Mouse (Mus musculus) right cerebral cortex, postnatal 14 days (tissue): ENCODE data around the gene 1700122O11Rik.
A peak's percentile ranks its signal among the peaks of the same experiment; 100 is the strongest.

ENCODE experiments used
- DNase-seq: peaks from one replicate; pipeline ENCODE4 v3.0.0; 2022

1700122O11Rik gene

GRCm38 (mm10) chr17:48038193-48038592 is at the start of gene 1700122O11Rik:
Gene 1700122O11Rik, minus strand, starts transcription at chr17:48038293.
- no peak for DNase-seq

GRCm38 (mm10) chr17:48080626-48081025 is 42.5 kb upstream of the 1700122O11Rik start:
- DNase-seq, result no peak

GRCm38 (mm10) chr17:48067729-48068128 is 29.6 kb upstream of the 1700122O11Rik start:
- DNase-seq, result no peak

- no peak for DNase-seq
Measured at GRCm38 (mm10) chr17:48067083-48067614, 29.1 kb upstream of the 1700122O11Rik start.

GRCm38 (mm10) chr17:48065081-48065501 is 27.0 kb upstream of the 1700122O11Rik start:
- DNase-seq, result no peak

- no peak for DNase-seq
Measured at GRCm38 (mm10) chr17:48064196-48064843, 26.2 kb upstream of the 1700122O11Rik start.

GRCm38 (mm10) chr17:48057382-48057781 is 19.3 kb upstream of the 1700122O11Rik start:
- no peak for DNase-seq

GRCm38 (mm10) chr17:48055076-48055816 is 17.2 kb upstream of the 1700122O11Rik start:
- no peak for DNase-seq

- DNase-seq, result no peak
Measured at GRCm38 (mm10) chr17:48053646-48054045, 15.6 kb upstream of the 1700122O11Rik start.

GRCm38 (mm10) chr17:48052338-48053067 is 14.4 kb upstream of the 1700122O11Rik start:
- no peak for DNase-seq

GRCm38 (mm10) chr17:48051638-48052337 is 13.7 kb upstream of the 1700122O11Rik start:
- no peak for DNase-seq

- peak; percentile 78 for DNase-seq
Measured at GRCm38 (mm10) chr17:48045631-48046030, 7.5 kb upstream of the 1700122O11Rik start.

- no peak for DNase-seq
Measured at GRCm38 (mm10) chr17:48043154-48043880, 5.2 kb upstream of the 1700122O11Rik start.

GRCm38 (mm10) chr17:48041351-48042287 is 3.5 kb upstream of the 1700122O11Rik start:
- no peak for DNase-seq

- DNase-seq, result no peak
Measured at GRCm38 (mm10) chr17:48039232-48039866, 1.3 kb upstream of the 1700122O11Rik start.

GRCm38 (mm10) chr17:48036921-48037320 is 1.2 kb downstream of the 1700122O11Rik start:
- DNase-seq, result no peak

GRCm38 (mm10) chr17:48031521-48032430 is 6.3 kb downstream of the 1700122O11Rik start:
- DNase-seq, result peak; percentile 36

GRCm38 (mm10) chr17:48029241-48029640 is 8.9 kb downstream of the 1700122O11Rik start:
- DNase-seq, result no peak

- DNase-seq, result no peak
Measured at GRCm38 (mm10) chr17:48028250-48028649, 9.8 kb downstream of the 1700122O11Rik start.
